Mouse (Mus musculus): ENCODE results near the gene Gm36210.

- no peak for TF ChIP-seq EP300 (IDR thresholded peaks at IDR 0.05; ENCODE audit: low read depth)
- no peak for TF ChIP-seq CTCF (IDR thresholded peaks at IDR 0.05; ENCODE audit: low read depth)
Observed at GRCm38 (mm10) chr7:4927711-4928110, 21.4 kb upstream of the Gm36210 start.

All from liver, postnatal 0 days (tissue).